Mouse (Mus musculus) ovary, adult 18-20 months (tissue): ENCODE results near the gene Pard3b.

Source experiments
- DNase-seq: peaks from one replicate; pipeline ENCODE4 v3.0.0; 2022; ENCODE audit warnings: low spot score, mixed read lengths

Gene Pard3b

DNA sequence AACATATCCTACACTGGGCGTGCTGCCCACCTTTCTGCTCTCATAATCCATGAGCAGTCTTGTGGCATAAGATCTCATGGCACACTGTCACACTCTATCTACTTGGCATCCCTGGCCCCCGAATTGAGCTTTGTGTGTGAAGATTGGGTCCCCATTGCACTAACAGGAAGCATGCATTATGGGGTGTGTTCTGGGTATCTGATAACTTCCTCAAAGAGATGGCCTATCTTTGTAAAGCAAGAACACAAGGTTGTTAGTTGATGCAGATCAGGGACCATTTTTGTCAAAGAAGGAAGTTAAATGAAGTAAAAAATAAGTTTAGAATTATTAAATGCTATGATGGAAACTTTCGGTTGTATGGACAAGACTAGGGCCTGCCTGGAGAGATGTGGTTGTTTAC is 755.9 kb downstream of the Pard3b start:
- DNase-seq = no peak

DNA sequence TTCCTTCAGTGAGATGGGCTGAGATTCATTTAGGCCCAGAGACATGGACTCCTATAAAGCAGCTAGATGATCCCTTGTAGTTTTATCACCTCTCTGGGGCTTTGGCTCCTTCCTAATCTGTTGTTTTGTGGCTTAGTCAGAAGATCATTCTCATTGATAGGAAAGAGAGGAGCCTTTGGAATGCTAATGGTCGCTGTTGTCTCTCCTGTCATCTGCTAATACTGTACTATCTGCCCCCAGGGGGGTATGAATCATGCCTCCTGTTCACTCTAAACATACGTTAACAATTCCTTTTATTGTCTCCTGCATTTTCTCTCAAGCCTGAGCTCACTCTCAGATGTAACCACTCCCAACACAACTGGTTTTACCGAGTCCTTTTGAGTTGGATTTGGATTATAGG is 759.6 kb downstream of the Pard3b start:
- no peak for DNase-seq

DNA sequence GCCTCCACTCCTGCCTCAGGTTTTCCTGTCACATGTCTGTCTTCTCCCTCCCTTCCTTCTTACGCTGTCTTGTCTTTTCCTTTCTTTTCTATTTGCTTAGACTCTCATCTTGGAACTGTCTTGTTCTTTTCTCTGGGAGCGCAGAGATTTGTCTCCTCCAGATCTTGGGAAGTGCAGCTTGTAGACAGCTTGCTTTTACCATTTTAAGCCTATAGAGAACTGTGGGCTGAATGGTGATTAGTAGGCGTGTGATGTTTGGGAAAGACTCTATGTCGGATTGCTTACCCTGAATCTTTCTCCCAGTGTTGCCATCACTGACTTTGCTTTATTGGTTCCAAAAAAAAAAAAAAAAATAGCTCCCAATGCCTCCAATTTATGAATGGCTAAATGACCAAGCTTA is 760.1 kb downstream of the Pard3b start:
- no peak for DNase-seq

DNA sequence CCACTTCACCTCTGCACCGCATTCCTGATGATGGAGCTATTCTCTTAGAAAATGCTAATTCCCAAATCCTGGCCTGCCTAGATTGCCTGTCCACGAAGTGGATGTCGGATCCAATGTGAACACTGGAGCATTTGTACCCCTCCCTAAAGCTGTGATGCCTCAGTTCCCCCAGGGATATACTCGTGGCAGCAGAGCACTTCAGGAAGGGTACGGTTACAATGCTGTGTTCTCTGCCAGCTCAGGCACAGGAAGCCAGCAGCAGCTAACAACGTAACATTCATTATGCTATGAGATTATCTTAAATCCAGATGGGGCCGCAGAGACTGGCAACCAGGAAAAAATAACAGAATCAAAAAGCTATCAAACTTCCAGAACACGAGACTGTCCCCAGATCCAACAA is 766.4 kb downstream of the Pard3b start:
- no peak for DNase-seq

DNA sequence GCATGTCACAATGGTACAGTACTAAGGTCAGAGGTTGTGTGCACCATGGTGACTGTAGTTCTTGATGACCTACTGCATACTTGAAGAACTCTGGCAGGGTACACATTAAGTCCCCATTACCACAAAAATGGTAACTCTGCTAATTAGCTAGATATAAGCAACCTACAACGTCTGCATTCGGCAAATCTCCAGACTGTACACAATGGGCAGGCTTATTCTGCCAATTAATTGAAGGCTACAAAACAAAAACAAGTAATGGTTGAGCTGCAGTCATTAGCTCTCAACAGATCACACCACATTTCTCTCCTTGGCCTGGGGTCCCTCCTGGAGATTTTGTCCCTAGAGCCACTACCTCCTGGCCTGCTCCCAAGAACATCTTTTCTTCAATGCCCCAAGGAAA is 772.7 kb downstream of the Pard3b start:
- no peak for DNase-seq

DNA sequence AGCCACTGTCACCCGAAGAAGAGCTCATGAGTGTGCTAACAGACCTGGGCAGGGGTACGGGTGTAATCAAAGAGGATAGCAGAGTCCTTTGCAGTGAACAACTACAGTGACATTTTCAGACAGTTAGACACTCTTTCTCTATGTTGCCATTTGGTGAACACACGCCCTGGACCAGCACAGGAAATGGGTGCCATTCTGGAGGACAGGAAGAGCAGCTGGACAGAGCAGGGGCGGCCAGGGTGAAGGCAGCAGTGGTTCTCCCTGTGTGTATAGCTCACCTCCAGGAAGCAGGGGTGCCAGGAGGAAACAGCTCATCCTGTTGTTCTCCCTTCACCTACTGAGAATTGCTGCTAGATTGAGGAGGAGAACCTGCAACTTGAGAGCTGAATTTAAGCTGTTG is 773.4 kb downstream of the Pard3b start:
- DNase-seq = no peak

DNA sequence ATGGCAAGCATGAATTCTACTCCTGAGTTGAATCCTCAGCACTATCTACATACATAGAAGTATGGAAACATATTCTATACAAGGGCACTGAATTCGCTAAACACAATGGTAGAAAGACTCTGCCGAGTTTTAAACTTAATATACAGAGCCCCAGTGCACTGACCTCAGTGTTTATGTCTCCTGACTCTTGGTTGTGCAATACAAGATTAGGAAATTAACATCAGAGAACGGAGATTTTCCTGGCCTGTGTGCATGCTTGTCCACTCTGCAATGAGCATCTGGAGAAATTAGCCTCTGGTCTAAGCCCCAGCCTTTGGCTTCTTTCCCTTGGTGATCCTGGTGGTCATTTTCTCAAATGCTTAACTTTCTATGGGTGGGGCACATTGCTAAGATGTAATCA is 774.4 kb downstream of the Pard3b start:
- no peak for DNase-seq

DNA sequence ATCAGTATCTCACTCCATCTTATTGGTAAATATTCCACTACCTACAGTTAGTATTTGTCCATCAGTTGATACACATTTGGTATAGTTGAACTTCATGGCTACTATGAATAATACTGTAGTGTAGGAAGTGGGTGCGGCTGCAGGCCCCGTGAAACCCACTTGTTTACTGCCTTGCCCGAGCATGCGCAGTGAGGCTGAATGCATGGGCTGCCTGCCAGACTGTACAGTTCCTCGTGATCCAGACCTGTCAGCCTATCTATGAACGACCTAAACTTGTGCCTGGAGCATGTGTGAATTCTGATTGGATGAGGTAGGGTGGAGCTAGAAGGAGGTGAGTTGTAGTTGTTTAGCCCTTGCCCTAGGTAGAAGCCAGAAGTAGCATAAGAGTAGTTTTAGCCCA is 775.9 kb downstream of the Pard3b start:
- DNase-seq = no peak

DNA sequence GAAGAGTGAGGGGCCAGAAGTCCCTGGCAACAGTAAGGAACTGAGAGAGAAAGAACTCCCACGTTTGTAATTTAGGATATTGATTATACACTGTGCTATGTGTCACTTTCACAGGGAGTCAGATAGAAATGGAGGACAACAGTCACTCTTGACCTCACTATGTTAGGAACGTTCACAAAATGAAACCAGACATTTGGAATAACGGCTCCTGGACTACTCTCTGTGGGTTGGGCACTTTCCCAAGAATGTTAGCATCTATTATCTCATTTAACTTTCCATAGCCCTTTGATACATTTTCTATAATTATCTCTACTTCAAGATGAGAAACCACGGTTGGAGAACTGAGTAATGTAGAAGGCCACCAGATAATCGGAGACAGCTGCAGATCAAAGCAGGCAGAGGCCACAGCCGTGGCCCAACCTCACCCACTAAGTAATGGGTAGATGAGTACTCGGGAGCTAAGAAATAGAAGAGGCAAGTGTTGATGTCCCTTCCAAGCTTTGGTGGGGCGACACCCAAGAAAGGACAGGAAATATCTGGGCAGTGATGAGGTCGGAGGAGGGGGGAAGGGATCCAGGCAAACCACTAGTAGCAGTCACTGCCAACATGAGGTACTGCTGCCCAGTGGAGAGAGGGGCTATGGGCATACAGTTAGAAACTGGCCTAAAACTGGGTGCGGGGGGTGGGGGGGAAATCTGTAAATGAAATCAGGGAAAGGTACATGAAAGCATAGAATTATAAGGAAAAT is 778.2 kb downstream of the Pard3b start:
- no peak for DNase-seq

DNA sequence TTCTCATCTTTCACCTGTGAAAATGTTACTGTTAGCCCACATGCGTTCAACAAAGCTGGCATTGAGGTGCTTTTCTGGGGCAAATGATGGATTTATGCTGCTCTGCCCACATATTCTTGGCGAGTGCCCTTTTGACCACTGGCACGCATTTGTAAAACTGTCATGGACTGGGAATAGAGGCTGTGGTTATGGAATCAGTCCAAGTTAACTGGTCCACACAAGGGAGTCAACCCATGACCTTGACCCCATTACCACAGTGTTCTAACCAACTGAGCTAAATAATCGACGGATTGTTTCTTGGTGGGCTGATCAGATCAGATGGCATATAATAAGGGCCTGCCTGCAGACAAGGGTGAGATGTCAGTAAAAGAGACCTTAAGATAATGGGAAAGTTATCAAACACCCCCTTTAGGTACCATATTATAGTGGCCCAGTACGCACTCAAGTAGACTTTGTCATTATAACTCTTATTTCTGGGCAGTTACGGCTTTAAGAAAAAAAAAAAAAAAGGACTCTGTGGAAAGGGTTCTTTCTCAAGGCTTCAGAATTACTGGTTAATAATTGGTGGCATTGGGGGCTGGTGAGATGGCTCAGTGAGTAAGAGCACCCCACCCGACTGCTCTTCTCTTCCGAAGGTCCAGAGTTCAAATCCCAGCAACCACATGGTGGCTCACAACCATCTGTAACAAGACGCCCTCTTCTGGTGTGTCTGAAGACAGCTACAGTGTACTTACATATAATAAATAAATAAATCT is 784.4 kb downstream of the Pard3b start:
- DNase-seq = peak; percentile 40

DNA sequence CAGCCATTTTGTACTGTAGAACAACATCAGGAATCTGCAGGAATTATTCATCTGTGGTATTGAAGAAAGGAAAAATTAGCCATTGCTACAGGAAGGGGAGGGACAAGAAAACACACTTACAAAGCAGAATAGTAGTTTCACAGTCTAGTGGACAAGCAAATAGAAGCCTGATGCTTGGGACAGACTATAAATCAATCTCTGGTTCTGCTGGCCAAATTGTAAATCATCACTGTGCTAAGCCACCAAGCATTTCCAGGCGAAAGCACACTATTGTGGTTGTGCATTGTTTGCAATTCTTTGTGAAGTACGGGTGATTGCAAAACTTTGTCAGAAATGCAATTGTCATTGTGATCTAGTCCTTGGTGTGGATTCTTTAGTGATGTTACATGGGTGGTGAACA is 786.7 kb downstream of the Pard3b start:
- no peak for DNase-seq

DNA sequence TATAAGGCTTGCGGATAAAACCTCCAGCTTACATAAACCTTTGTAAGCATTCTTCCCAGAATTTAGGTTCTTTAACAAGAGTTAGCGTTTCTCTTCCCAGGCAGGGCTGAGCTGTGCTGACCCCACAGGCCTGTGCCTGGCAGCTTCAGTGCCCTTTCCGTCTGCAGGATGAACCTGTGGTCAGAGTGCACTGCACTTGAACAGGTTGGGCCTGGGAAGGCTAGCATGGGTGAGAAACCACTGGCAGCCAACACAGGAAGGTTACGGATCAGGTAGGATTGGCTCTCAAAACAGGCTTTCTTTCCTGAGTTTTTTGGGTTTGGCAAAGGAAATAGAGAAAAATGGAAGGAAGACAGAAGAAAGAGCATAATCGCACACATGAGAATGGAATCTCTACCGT is 790.1 kb downstream of the Pard3b start:
- DNase-seq = no peak

DNA sequence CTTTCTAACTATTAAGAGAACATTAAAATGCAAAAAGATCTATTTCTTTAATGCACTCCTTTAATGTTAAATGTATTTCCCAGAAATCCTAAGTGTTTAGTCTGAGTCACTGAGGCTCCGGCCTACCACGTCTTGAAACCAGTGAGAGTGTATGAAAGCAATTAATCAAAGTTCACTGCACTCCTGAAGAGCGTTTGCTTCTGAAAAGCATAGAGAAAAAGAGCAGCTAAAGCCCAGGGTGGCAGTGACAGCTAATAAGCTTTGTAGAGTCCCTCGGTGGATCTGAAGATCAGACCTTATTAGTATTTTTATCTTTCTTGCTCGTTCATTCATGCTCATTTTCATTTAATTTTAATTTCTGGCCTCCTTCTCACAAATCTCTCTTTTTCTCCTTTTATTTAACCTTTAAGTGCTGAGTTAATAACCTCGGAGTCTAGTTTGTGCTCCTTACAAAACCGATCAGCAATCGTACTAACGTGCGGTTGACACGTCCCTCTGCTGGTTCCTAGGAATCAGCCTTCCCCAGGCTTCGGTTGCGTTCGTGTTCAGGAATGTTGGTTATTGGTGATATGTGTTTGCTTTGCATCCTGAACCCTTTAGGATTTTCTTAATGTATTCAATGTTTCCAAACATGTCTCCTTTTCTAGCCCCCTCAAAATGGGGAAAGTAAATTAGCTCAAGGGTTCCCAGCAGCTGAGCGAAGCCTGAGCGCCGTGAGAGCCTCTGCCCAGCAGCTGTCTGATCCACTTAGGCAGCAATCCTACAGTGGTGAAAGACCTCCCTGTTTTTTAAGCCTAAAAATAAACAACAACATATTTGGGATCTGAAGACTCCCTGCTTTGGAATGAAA is 790.9 kb downstream of the Pard3b start:
- DNase-seq = no peak

DNA sequence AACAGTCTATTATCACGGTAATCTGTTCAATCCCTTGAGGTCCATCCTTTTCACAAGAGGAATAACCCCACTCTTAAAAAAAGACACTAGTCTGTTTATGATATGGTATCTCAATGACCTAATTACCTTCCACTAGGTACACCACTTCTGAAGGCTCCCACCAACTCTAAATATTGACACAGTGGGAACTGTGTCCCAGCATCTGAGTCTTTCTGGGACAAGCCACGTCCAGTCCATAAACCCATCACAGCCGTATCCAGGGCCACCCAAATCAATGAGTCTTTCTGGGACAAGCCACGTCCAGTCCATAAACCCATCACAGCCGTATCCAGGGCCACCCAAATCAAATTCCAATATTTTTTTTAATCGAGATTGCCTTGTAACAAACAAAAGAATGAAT is 792.4 kb downstream of the Pard3b start:
- no peak for DNase-seq

DNA sequence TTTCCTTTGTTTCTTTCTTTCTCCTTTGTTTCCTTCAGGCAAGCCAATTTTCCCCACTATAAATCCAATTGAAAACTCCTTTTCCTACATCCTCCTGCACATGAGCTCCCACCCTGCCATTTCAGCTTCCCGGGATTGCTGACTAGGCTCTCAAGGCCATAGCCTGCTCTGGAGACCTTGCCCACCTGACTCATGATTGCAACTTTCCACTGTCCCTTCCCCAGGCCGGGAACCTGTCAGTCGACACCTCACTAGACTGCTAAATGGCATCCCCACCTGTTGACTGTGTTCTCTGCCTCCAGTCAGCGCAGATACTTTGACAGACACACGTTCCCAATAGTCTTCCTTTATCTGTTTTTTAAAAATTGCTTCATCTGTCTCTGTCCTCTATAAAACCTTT is 795.3 kb downstream of the Pard3b start:
- no peak for DNase-seq

DNA sequence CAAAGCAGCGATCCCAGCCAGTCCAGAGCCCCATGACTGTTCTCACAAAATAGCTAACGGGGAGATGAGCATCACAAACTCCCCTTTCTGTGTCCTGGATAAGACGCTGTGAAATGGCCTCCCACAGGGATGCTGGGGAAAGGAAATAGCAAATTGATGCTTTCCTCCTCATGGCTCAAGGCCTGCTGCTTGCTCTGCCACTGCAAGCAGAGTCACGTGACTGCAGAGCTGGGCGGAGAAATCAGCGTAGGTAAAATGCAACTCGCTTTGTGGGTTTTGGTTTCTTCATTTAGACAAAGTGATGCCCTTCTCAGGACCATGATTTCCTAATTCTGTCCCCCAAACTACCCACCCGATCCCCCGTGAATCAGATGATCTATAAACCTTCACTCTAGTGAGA is 797.2 kb downstream of the Pard3b start:
- DNase-seq = no peak

DNA sequence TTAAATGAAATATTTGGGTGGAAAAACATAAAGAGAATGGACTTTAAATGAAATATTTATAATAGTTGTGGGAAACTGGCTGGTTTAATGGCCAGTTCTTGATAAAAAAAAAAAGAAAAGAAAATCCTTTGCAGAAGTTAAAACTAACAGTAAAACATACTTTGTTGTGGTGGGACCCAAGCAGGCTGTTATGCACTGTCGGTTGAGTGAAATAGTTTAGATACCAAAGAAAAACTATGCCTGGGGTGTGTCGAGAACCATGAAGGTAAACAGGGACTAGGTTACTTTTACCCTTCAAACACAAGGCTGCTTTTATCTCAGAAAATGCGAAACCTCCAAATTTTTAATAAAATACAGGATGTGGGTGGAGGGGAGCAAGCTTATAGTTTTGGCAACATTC is 797.7 kb downstream of the Pard3b start:
- no peak for DNase-seq

DNA sequence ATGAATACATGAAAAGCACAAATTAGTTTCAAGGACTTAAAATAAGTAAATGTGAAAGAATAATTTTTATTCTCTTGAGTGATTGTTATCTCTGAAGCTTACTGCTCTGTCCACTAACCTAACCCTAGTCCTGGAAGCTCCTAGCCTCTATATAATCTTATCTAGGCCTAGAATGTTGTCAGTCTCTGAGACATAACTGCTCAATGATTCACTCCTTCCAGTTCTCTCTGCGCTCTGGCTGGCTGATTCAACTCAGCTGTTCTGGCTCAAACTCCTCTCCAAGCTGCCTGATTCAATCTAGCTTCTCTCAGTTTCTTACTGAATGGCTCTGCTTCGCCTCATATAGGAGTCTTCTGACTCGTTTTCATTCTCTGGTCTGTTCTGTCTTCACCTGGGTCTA is 798.9 kb downstream of the Pard3b start:
- no peak for DNase-seq

DNA sequence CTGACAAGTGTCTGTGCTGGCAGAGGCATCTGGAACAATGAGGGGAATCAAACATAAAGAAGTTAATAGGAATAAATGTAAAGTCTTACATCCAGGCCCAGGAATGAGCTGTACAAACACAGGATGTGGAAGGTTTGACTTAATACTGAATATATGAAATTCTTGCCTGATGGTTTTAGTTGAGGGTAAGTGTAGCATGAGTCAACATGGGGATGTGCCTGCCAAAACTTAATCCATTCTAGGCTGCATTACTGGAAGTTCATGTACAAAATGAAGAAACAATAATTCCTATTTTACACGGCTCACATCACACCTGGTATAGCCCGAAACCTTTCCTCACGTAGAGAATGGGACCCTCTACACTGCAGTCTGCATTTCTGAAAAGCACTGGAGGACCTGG is 805.8 kb downstream of the Pard3b start:
- DNase-seq = no peak

DNA sequence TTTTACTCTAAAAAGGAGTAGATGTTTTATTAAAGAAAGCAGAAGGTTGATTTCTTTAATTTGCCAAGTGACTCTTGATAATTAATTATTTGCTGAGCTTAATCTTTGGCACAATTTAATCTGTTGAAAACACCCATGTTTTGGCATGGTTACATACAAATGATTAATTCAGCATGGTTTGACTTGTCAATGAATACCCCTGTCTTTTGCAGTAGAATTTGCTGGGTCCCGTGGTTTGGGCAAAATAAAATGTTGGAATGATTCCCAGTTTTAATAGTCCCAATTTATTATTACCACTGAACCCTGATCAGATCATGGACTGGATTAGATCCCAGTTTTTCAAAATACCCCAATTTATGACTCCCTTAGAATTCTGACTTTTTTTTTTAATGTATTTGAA is 808.2 kb downstream of the Pard3b start:
- DNase-seq = no peak

DNA sequence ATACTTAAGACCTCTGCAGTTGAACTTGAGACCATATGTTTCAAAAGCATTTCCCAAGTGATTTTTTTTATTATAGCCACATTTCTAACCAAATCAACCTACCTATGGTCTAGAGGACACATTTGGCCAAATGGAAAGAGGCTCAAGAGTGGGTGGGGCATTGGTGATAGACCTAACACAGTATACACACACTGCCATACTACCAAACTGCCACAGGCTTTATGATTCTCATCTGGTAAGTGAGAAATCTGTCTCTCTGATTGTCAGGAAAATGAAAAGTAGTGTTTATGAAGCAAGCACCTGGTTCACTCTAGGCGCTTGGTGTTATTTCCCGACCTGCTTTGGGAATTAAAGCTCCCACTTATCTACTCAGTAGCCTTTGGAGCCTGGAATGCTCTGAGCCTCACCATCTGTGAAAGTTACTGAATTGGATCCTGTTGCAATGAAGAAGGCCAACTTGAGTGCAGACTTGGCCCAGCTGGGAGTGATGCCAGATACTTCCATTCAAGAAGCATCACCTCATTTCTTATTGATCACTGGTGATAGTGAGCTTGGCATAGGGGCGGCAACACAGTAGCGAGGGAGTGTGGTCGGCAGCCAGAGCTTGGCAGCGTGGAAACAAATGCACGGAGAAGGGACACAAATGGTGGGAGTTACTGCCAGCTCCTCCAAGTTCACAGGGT is 810.7 kb downstream of the Pard3b start:
- no peak for DNase-seq

DNA sequence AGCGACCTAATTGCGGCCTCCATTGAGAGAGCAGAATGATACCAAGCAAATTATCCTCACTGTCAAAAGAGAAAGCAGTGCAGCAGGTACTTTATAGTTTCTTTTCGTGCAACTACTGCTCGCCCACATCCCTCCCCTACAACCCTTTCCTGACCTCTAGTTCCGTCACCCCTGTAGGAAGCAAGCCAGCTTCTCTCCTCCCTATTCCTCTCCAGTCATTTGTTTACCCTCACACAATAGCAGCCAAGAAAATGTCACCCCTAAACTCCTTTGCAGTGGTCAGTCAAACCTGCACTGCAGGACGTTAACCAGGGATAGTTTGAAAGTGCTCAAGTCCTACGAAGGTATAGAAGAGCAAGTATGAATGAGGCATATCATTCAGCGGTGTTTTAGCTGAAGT is 826.9 kb downstream of the Pard3b start:
- DNase-seq = no peak
